Mouse (Mus musculus): ENCODE data around the gene Ect2. TPM values are rescaled to one million over a fixed set of nuclear protein-coding genes. Genes with fewer than 3 reads are reported as not detected.

Gene Ect2
- polyA plus RNA-seq (2014; fragmentation: Nextera tagmentation; extraction: Ambion mirVana): 124 and 136 TPM in 2 replicates

DNA sequence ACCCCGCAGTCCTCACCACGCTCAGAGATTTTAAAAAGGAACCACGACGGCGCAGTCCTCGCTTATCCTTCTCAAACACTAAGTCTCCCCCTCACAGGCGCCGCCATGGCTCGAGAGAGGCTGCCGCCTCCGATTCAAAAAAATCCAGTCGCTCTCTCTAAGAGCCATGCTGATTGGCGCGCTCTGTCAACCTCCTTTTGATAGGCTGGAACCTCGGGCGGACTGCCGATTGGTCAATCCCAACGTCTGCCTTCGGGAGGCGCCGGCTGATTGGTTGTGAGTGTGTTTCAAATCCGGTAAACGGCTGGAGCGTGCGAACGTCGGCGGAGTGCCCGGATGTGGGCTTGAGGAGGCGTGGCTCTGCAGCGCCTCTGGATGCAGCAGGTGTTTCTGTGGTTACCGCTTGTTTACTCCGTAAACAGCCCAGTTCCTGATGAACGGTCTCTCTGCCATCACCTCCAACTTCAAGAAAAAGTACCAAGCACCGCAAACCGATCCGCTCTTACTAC is at the start of gene Ect2:
TSS of gene Ect2 (minus strand) at position 178 of the 509 bp plus-strand sequence.
- H3K27me3 ChIP-seq (ENCODE audit: control insufficient read depth, insufficient read depth, low read length): no peaks in the 10 kb centered on the region
- peak within 1 kb of the TSS; percentile 59 for H3K27ac ChIP-seq (ENCODE audit: low read depth, low read length)
- no peaks in the 10 kb centered on the region; the same call in 1 of the 2 replicates for H3K36me3 ChIP-seq (ENCODE audit: control insufficient read depth, insufficient read depth, low read length)
- under 1% methylated on average over 37 of the region's 37 CpGs for WGBS
- peak within 1 kb of the TSS; percentile 70 for H3K4me2 ChIP-seq (ENCODE audit: low read depth, low read length, severe bottlenecking)
- H3K9ac ChIP-seq (ENCODE audit: low read length): peak within 1 kb of the TSS; percentile 90
- peak; percentile 99 for DNase-seq (ENCODE audit: low spot score)
- H3K4me3 ChIP-seq (ENCODE audit: low read depth, low read length): peak within 1 kb of the TSS; percentile 85
- H3K9me3 ChIP-seq (ENCODE audit: control insufficient read depth, low read length): no peaks in the 10 kb centered on the region
- peak; percentile 99 for ATAC-seq (replicated peaks; ENCODE audit: low FRiP score)
- no peaks in the 10 kb centered on the region; the same call in 1 of the 2 replicates for H3K4me1 ChIP-seq (replicated peaks; ENCODE audit: control insufficient read depth, insufficient read depth, low read length)

DNA sequence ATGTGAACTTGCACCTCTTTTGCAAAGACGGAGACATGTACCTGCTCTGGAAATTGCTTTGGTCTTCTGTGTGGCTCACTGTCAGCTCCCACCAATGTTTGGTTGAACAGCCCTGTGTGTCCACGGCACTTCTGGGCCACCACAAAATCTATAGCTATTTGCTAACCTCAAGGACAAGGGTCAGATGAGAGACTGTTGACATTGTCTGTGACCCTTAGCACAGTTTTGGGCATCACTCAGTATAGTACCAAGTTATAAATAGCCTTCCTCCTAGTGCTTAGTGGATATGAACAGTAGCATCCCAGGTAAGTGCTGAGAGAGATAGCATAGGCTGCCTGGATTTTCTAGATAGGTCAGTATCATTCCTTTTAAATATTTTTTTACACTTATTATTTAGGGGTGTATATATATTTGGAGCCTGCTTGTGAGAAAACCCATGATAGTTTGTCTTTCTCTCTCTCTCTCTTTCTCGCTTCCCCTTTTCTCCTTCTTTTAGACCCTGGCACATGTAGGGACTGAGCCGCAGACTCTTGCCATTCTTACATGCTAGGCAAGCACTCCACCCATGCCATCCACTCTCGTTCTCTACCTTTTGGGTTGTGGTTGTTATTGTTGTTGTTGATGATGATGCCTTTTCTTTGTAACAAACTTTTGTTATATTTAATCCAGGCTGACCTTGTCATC is 48.2 kb upstream of the Ect2 start:
- Histone ChIP-seq H3K4me1 (replicated peaks; ENCODE audit: control insufficient read depth, insufficient read depth, low read length) (no peaks in the 10 kb centered on the region), H3K36me3 (ENCODE audit: control insufficient read depth, insufficient read depth, low read length) (no peaks in the 10 kb centered on the region; the same call in 1 of the 2 replicates), H3K4me3 (ENCODE audit: low read depth, low read length) (no peak overlapping the region), H3K9me3 (ENCODE audit: control insufficient read depth, low read length) (no peaks in the 10 kb centered on the region), H3K4me2 (ENCODE audit: low read depth, low read length, severe bottlenecking) (no peak overlapping the region), H3K27me3 (ENCODE audit: control insufficient read depth, insufficient read depth, low read length) (no peaks in the 10 kb centered on the region), H3K27ac (ENCODE audit: low read depth, low read length) (no peak overlapping the region), H3K9ac (ENCODE audit: low read length) (no peak overlapping the region)
- ATAC-seq (replicated peaks; ENCODE audit: low FRiP score) (no peak), DNase-seq (ENCODE audit: low spot score) (no peak)
- 90% methylated on average over 5 of the region's 5 CpGs for WGBS

DNA sequence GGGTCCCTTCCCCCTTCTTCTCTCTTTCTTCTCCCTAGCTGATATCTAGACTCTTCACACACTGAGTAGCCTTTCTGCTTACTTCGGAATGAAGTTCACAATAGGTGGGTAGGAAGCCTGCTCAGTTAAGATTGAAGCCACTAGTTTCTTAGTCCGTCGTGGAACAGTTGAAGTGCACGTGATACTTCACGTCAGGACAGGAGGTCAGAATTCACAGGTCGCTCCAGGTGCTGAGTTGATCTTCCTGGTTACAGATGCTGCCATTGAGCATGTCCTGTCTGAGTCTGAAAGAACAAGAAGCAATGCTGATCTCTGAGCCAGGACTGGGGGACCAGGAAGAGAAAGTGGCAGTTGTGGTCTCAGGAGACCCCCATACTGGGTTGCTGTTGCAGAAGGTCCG is 45.4 kb upstream of the Ect2 start:
- no peak for ATAC-seq (replicated peaks; ENCODE audit: low FRiP score)
- H3K36me3 ChIP-seq (ENCODE audit: control insufficient read depth, insufficient read depth, low read length): no peaks in the 10 kb centered on the region; the same call in 1 of the 2 replicates
- H3K27ac ChIP-seq (ENCODE audit: low read depth, low read length): no peak overlapping the region
- H3K4me1 ChIP-seq (replicated peaks; ENCODE audit: control insufficient read depth, insufficient read depth, low read length): no peaks in the 10 kb centered on the region
- no peak for DNase-seq (ENCODE audit: low spot score)
- no peak overlapping the region for H3K4me2 ChIP-seq (ENCODE audit: low read depth, low read length, severe bottlenecking)
- H3K4me3 ChIP-seq (ENCODE audit: low read depth, low read length): no peak overlapping the region
- no peaks in the 10 kb centered on the region for H3K27me3 ChIP-seq (ENCODE audit: control insufficient read depth, insufficient read depth, low read length)
- H3K9ac ChIP-seq (ENCODE audit: low read length): no peak overlapping the region
- no peaks in the 10 kb centered on the region for H3K9me3 ChIP-seq (ENCODE audit: control insufficient read depth, low read length)
- WGBS: 91% methylated on average over 7 of the region's 7 CpGs

DNA sequence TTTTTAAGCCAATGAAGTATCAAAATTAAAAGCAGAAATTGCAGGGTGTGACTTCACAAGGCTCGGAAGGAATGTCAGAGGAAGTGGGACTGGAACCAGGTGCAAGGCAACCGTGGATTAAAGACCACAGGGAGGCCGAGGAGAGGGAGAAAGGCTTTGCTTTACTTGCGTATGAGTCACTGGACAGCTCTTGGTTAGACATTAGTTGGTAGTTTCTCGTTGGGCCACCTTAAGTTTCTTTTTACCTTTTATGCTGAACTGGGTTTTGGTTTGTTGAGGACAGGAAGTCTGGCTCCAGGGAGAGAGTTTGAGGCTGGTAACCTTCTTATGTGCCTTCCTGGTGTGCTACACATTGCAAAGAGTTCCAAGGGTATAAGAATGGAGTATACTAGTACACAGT is 44.1 kb upstream of the Ect2 start:
- DNase-seq (ENCODE audit: low spot score): no peak
- Histone ChIP-seq H3K4me2 (ENCODE audit: low read depth, low read length, severe bottlenecking) (no peak overlapping the region), H3K9ac (ENCODE audit: low read length) (no peak overlapping the region), H3K27ac (ENCODE audit: low read depth, low read length) (no peak overlapping the region), H3K4me3 (ENCODE audit: low read depth, low read length) (no peak overlapping the region), H3K4me1 (replicated peaks; ENCODE audit: control insufficient read depth, insufficient read depth, low read length) (no peaks in the 10 kb centered on the region), H3K27me3 (ENCODE audit: control insufficient read depth, insufficient read depth, low read length) (no peaks in the 10 kb centered on the region), H3K9me3 (ENCODE audit: control insufficient read depth, low read length) (no peaks in the 10 kb centered on the region), H3K36me3 (ENCODE audit: control insufficient read depth, insufficient read depth, low read length) (no peaks in the 10 kb centered on the region)
- 74% methylated on average over 5 of the region's 5 CpGs for WGBS
- ATAC-seq (replicated peaks; ENCODE audit: low FRiP score): no peak

DNA sequence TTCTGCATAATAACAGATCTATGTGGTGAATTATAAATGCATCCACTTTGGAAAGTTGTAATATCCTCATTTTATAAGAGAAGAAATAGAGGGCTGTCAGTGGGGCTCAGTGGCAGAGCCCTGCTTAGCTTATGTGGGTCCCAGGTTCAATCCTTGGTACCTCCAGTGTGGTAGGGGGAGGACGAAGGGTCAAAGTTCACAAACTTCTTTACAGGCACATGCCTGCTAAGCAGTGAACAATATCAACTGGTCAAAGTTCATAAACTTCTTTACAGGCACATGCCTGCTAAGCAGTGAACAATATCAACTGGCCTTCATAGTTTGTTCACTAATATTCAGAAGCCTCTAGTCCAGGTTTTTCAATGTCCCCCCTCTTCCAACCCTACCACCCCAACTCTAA is 42.9 kb upstream of the Ect2 start:
- Histone ChIP-seq H3K36me3 (ENCODE audit: control insufficient read depth, insufficient read depth, low read length) (no peaks in the 10 kb centered on the region), H3K9me3 (ENCODE audit: control insufficient read depth, low read length) (no peaks in the 10 kb centered on the region), H3K27me3 (ENCODE audit: control insufficient read depth, insufficient read depth, low read length) (no peaks in the 10 kb centered on the region), H3K4me1 (replicated peaks; ENCODE audit: control insufficient read depth, insufficient read depth, low read length) (no peaks in the 10 kb centered on the region), H3K9ac (ENCODE audit: low read length) (no peak overlapping the region), H3K4me3 (ENCODE audit: low read depth, low read length) (no peak overlapping the region), H3K27ac (ENCODE audit: low read depth, low read length) (no peak overlapping the region), H3K4me2 (ENCODE audit: low read depth, low read length, severe bottlenecking) (no peak overlapping the region)
- WGBS: 71% methylated on average over 1 of the region's 1 CpGs
- DNase-seq (ENCODE audit: low spot score) (no peak), ATAC-seq (replicated peaks; ENCODE audit: low FRiP score) (no peak)

DNA sequence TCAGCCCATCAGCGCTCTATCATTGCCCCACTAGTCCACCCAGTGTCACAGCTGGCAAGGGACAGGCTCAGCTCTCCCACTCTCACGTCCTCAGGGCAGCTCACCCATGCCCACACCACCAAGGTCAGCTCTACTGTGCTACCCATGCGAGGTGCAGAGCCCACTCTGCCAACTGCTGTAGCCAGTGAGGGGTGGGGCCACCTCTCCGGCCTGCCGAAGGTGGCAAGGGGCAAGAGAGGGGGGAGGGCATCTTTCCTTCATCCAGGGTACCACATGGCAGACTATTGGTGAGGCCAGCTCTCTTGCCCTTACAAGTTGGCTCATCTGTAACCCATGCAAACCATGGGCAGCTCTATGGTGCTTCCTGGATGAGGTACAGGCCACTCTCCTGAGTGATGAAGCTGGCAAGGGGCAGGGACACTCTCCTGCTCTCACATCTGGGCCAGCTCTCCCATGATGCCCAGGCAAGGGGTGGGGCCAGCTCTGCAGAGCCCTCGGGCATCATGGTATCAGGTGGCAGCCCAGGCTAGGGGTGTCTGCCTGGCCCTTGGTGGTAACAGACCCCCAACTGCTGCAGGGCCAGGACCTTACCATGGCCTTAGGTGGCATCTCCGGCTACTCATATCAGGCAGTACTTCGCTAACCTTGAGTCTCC is 42.0 kb upstream of the Ect2 start:
- ATAC-seq (replicated peaks; ENCODE audit: low FRiP score) (no peak), DNase-seq (ENCODE audit: low spot score) (no peak)
- 88% methylated on average over 8 of the region's 8 CpGs for WGBS

GRCm38 (mm10) chr3:27195153-27195552 is 41.5 kb upstream of the Ect2 start:
- H3K36me3 ChIP-seq (ENCODE audit: control insufficient read depth, insufficient read depth, low read length): no peaks in the 10 kb centered on the region
- H3K9ac ChIP-seq (ENCODE audit: low read length): no peak overlapping the region
- WGBS: 86% methylated on average over 4 of the region's 4 CpGs
- H3K4me1 ChIP-seq (replicated peaks; ENCODE audit: control insufficient read depth, insufficient read depth, low read length): no peaks in the 10 kb centered on the region
- H3K9me3 ChIP-seq (ENCODE audit: control insufficient read depth, low read length): no peaks in the 10 kb centered on the region
- no peak overlapping the region for H3K4me3 ChIP-seq (ENCODE audit: low read depth, low read length)
- no peak overlapping the region for H3K4me2 ChIP-seq (ENCODE audit: low read depth, low read length, severe bottlenecking)
- no peak overlapping the region for H3K27ac ChIP-seq (ENCODE audit: low read depth, low read length)
- DNase-seq (ENCODE audit: low spot score) (no peak), ATAC-seq (replicated peaks; ENCODE audit: low FRiP score) (no peak)
- H3K27me3 ChIP-seq (ENCODE audit: control insufficient read depth, insufficient read depth, low read length): no peaks in the 10 kb centered on the region

More for the DNA sequence above, 42.0 kb upstream of the Ect2 start:
- no peak overlapping the region for H3K9ac ChIP-seq (ENCODE audit: low read length)
- no peaks in the 10 kb centered on the region for H3K27me3 ChIP-seq (ENCODE audit: control insufficient read depth, insufficient read depth, low read length)
- no peak overlapping the region for H3K27ac ChIP-seq (ENCODE audit: low read depth, low read length)
- no peak overlapping the region for H3K4me2 ChIP-seq (ENCODE audit: low read depth, low read length, severe bottlenecking)
- no peaks in the 10 kb centered on the region for H3K9me3 ChIP-seq (ENCODE audit: control insufficient read depth, low read length)
- H3K4me1 ChIP-seq (replicated peaks; ENCODE audit: control insufficient read depth, insufficient read depth, low read length): no peaks in the 10 kb centered on the region
- no peak overlapping the region for H3K4me3 ChIP-seq (ENCODE audit: low read depth, low read length)
- H3K36me3 ChIP-seq (ENCODE audit: control insufficient read depth, insufficient read depth, low read length): no peaks in the 10 kb centered on the region

DNA sequence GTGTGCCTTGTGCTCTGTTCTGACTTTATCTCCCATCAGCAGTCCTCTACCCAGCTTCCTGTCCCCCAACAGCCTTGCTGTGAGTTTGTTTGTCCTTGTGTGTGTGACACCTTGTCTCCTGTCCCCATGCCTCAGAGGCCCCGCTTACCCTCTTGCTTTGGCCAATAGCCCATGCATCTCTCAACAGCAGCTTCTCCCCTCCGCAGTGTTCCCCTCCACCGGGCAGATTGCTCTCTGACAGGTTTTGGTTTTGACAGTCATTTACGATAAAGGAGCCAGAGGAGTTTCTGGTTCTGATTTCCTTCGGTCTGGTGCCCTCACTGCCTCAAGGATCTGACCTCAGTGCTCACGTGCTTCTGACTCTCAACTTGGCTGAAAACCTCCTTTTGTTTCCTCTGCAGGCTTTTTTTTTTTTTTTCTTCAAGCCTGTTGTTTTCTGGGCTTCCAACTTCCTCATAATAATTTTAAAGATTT is 40.2 kb upstream of the Ect2 start:
- ATAC-seq (replicated peaks; ENCODE audit: low FRiP score) (no peak), DNase-seq (ENCODE audit: low spot score) (no peak)
- H3K36me3 ChIP-seq (ENCODE audit: control insufficient read depth, insufficient read depth, low read length): no peaks in the 10 kb centered on the region
- no peak overlapping the region for H3K4me3 ChIP-seq (ENCODE audit: low read depth, low read length)
- H3K27me3 ChIP-seq (ENCODE audit: control insufficient read depth, insufficient read depth, low read length): no peaks in the 10 kb centered on the region
- no peak overlapping the region for H3K27ac ChIP-seq (ENCODE audit: low read depth, low read length)
- no peaks in the 10 kb centered on the region for H3K9me3 ChIP-seq (ENCODE audit: control insufficient read depth, low read length)
- no peak overlapping the region for H3K4me2 ChIP-seq (ENCODE audit: low read depth, low read length, severe bottlenecking)
- WGBS: 72% methylated on average over 6 of the region's 6 CpGs
- H3K9ac ChIP-seq (ENCODE audit: low read length): no peak overlapping the region
- no peaks in the 10 kb centered on the region for H3K4me1 ChIP-seq (replicated peaks; ENCODE audit: control insufficient read depth, insufficient read depth, low read length)

All from forebrain, embryonic 11.5 days (tissue).